Mouse (Mus musculus): Measurements from ENCODE around the gene Lemd1. TPM values are rescaled to one million over a fixed set of nuclear protein-coding genes. Genes with fewer than 3 reads are reported as not detected.

Lemd1 gene
- polyA plus RNA-seq, 2 experiments: not detected

- no peak overlapping the region for H3K4me3 ChIP-seq (ENCODE audit: insufficient read depth in 1 of 2, low read depth in 2 of 2, low read length in 2 of 2)
- H3K9ac ChIP-seq (replicated peaks): no peak overlapping the region
- H3K27ac ChIP-seq: no peak overlapping the region
- DNase-seq (ENCODE audit: low read depth in 3 of 3, low spot score in 3 of 3) (no peak), ATAC-seq (ENCODE audit: insufficient read depth) (no peak)
- H3K4me1 ChIP-seq (replicated peaks; ENCODE audit: control insufficient read depth in 2 of 2, insufficient read depth in 2 of 2, low read length in 1 of 2): peaks cover 0 to 3% of the 10 kb centered on the region in 2 experiments; a peak in 2 of 4 replicates
- WGBS (ENCODE audit: insufficient replicate concordance): 21% methylated on average over 13 of the region's 13 CpGs
- no peak overlapping the region for H3K4me2 ChIP-seq (ENCODE audit: low read depth)
- peaks cover 3% of the 10 kb centered on the region; the same call in 1 of the 2 replicates for H3K27me3 ChIP-seq (ENCODE audit: control insufficient read depth, insufficient read depth, low read length)
- TF ChIP-seq EP300 (IDR thresholded peaks at IDR 0.05; ENCODE audit: low read depth) (no peak), CTCF (IDR thresholded peaks at IDR 0.05; ENCODE audit: low read depth) (no peak)
- H3K36me3 ChIP-seq (replicated peaks; ENCODE audit: control insufficient read depth, insufficient read depth, low read depth): no peaks in the 10 kb centered on the region
- H3K9me3 ChIP-seq (ENCODE audit: control insufficient read depth, low read length): no peaks in the 10 kb centered on the region
Observed at GRCm38 (mm10) chr1:132164780-132165518, 26.3 kb upstream of the Lemd1 start.

DNA sequence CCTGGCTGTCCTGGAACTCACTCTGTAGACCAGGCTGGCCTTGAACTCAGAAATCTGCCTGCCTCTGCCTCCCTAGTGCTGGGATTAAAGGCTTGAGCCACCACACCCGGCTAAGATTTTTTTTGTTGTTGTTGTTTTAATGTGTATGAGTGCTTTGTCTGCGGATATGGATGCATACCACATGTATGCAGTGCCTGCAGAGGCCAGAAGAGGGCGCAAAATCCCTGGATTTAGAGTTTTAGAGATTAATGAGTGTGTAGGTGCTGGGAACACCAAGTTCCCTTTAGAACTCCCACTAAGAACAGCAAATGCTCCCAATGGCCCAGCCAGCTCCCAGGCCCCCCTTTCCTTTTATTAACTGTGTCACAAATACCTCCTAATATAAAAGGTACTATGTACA, 25.4 kb upstream of the Lemd1 start:
- Histone ChIP-seq H3K9me3 (ENCODE audit: control insufficient read depth, low read length) (no peaks in the 10 kb centered on the region), H3K27me3 (ENCODE audit: control insufficient read depth, insufficient read depth, low read length) (peaks cover 3% of the 10 kb centered on the region; the same call in 1 of the 2 replicates), H3K9ac (replicated peaks) (no peak overlapping the region), H3K4me2 (ENCODE audit: low read depth) (no peak overlapping the region), H3K4me1 (replicated peaks; ENCODE audit: control insufficient read depth in 2 of 2, insufficient read depth in 2 of 2, low read length in 1 of 2) (peaks cover 0 to 3% of the 10 kb centered on the region in 2 experiments; a peak in 2 of 4 replicates), H3K4me3 (ENCODE audit: insufficient read depth in 1 of 2, low read depth in 2 of 2, low read length in 2 of 2) (no peak overlapping the region), H3K27ac (no peak overlapping the region), H3K36me3 (replicated peaks; ENCODE audit: control insufficient read depth, insufficient read depth, low read depth) (no peaks in the 10 kb centered on the region)
- DNase-seq (ENCODE audit: low read depth in 3 of 3, low spot score in 3 of 3) (no peak), ATAC-seq (ENCODE audit: insufficient read depth) (no peak)
- 34% methylated on average over 3 of the region's 3 CpGs for WGBS (ENCODE audit: insufficient replicate concordance)
- TF ChIP-seq EP300 (IDR thresholded peaks at IDR 0.05; ENCODE audit: low read depth): no peak
- peak; percentile 69 for TF ChIP-seq CTCF (IDR thresholded peaks at IDR 0.05; ENCODE audit: low read depth)

GRCm38 (mm10) chr1:132168115-132168767, 23.0 kb upstream of the Lemd1 start:
- WGBS (ENCODE audit: insufficient replicate concordance): 8% methylated on average over 12 of the region's 12 CpGs
- no peak for ATAC-seq (ENCODE audit: insufficient read depth)
- Histone ChIP-seq H3K4me3 (ENCODE audit: insufficient read depth in 1 of 2, low read depth in 2 of 2, low read length in 2 of 2) (no peak overlapping the region), H3K9me3 (ENCODE audit: control insufficient read depth, low read length) (no peaks in the 10 kb centered on the region), H3K4me2 (ENCODE audit: low read depth) (no peak overlapping the region), H3K36me3 (replicated peaks; ENCODE audit: control insufficient read depth, insufficient read depth, low read depth) (no peaks in the 10 kb centered on the region), H3K9ac (replicated peaks) (no peak overlapping the region), H3K4me1 (replicated peaks; ENCODE audit: control insufficient read depth in 2 of 2, insufficient read depth in 2 of 2, low read length in 1 of 2) (peaks cover 0 to 3% of the 10 kb centered on the region in 2 experiments; a peak in 2 of 4 replicates), H3K27ac (no peak overlapping the region), H3K27me3 (ENCODE audit: control insufficient read depth, insufficient read depth, low read length) (peaks cover 3% of the 10 kb centered on the region; the same call in 1 of the 2 replicates)
- no peak for DNase-seq (ENCODE audit: low read depth in 3 of 3, low spot score in 3 of 3)
- TF ChIP-seq CTCF (IDR thresholded peaks at IDR 0.05; ENCODE audit: low read depth): no peak
- no peak for TF ChIP-seq EP300 (IDR thresholded peaks at IDR 0.05; ENCODE audit: low read depth)

GRCm38 (mm10) chr1:132170698-132171097, 20.5 kb upstream of the Lemd1 start:
- ATAC-seq (ENCODE audit: insufficient read depth) (no peak), DNase-seq (ENCODE audit: low read depth in 3 of 3, low spot score in 3 of 3) (no peak)
- no peak for TF ChIP-seq EP300 (IDR thresholded peaks at IDR 0.05; ENCODE audit: low read depth)
- TF ChIP-seq CTCF (IDR thresholded peaks at IDR 0.05; ENCODE audit: low read depth): no peak
- H3K9me3 ChIP-seq (ENCODE audit: control insufficient read depth, low read length): no peaks in the 10 kb centered on the region
- H3K36me3 ChIP-seq (replicated peaks; ENCODE audit: control insufficient read depth, insufficient read depth, low read depth): no peaks in the 10 kb centered on the region
- peaks cover 3% of the 10 kb centered on the region; the same call in 1 of the 2 replicates for H3K27me3 ChIP-seq (ENCODE audit: control insufficient read depth, insufficient read depth, low read length)
- no peak overlapping the region for H3K9ac ChIP-seq (replicated peaks)
- 14% methylated on average over 6 of the region's 6 CpGs for WGBS (ENCODE audit: insufficient replicate concordance)
- H3K4me2 ChIP-seq (ENCODE audit: low read depth): no peak overlapping the region
- H3K27ac ChIP-seq: no peak overlapping the region
- H3K4me3 ChIP-seq (ENCODE audit: insufficient read depth in 1 of 2, low read depth in 2 of 2, low read length in 2 of 2): no peak overlapping the region
- H3K4me1 ChIP-seq (replicated peaks; ENCODE audit: control insufficient read depth in 2 of 2, insufficient read depth in 2 of 2, low read length in 1 of 2): peaks cover 0 to 3% of the 10 kb centered on the region in 2 experiments; a peak in 2 of 4 replicates

- H3K27me3 ChIP-seq (ENCODE audit: control insufficient read depth, insufficient read depth, low read length): peaks cover 3% of the 10 kb centered on the region; the same call in 1 of the 2 replicates
- no peak overlapping the region for H3K27ac ChIP-seq
- no peaks in the 10 kb centered on the region for H3K36me3 ChIP-seq (replicated peaks; ENCODE audit: control insufficient read depth, insufficient read depth, low read depth)
- 22% methylated on average over 1 of the region's 2 CpGs for WGBS (ENCODE audit: insufficient replicate concordance)
- no peak for ATAC-seq (ENCODE audit: insufficient read depth)
- H3K9me3 ChIP-seq (ENCODE audit: control insufficient read depth, low read length): no peaks in the 10 kb centered on the region
- no peak overlapping the region for H3K4me3 ChIP-seq (ENCODE audit: insufficient read depth in 1 of 2, low read depth in 2 of 2, low read length in 2 of 2)
- peaks cover 0 to 3% of the 10 kb centered on the region in 2 experiments; a peak in 2 of 4 replicates for H3K4me1 ChIP-seq (replicated peaks; ENCODE audit: control insufficient read depth in 2 of 2, insufficient read depth in 2 of 2, low read length in 1 of 2)
- DNase-seq (ENCODE audit: low read depth in 3 of 3, low spot score in 3 of 3): no peak
- H3K4me2 ChIP-seq (ENCODE audit: low read depth): no peak overlapping the region
- TF ChIP-seq CTCF (IDR thresholded peaks at IDR 0.05; ENCODE audit: low read depth) (no peak), EP300 (IDR thresholded peaks at IDR 0.05; ENCODE audit: low read depth) (no peak)
- H3K9ac ChIP-seq (replicated peaks): no peak overlapping the region
Observed at GRCm38 (mm10) chr1:132171619-132172018, 19.6 kb upstream of the Lemd1 start.

Measured in liver, embryonic 14.5 days (tissue).